Mouse (Mus musculus) cortical plate, adult 2 months (tissue): Measurements from ENCODE around the gene Gpd2.

ENCODE experiments used
- CTCF ChIP-seq: fragments of 200-500 bp; IDR thresholded peaks from 2 replicates; pipeline ENCODE4 v1.5.1; 2011; ENCODE audit warnings: mild to moderate bottlenecking, control low read depth, low read length; ENCODE audit not compliant: insufficient read depth; ENCODE audit errors: extremely low read depth
- POLR2A ChIP-seq: fragments of 200-500 bp; IDR thresholded peaks from 2 replicates; pipeline ENCODE4 v1.6.1; 2011; ENCODE audit warnings: mild to moderate bottlenecking, low read length, control low read depth; ENCODE audit not compliant: insufficient read depth; ENCODE audit errors: extremely low read depth

DNA sequence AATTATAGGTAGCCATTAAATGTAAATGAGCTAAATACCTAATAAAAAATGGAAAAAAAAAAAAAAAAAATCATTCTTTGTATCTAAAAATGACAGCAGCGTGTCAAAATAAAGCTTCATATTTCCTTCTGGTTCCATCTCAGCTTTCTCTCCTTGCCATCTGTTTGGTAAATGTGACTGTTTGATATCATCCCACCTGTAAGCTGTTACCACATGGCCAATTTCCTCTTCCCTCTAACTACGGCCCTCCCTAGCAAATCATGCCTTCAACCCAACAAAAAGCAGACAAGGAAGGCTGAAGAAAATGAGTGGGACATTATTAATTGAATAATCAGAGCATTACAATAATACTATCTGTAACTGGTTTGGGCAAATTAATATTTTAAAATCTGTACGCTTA lies 160.3 kb downstream of the Gpd2 start:
- no peak for TF ChIP-seq CTCF
- no peak for TF ChIP-seq POLR2A
